Mouse (Mus musculus): ENCODE measurements around the gene Gm42420.

GRCm38 (mm10) chr6:39548030-39548429 lies 37.5 kb upstream of the Gm42420 start:
- TF ChIP-seq CTCF (IDR thresholded peaks at IDR 0.05; ENCODE audit: insufficient read depth, low read length) (no peak), POLR2A (IDR thresholded peaks at IDR 0.05; ENCODE audit: borderline replicate concordance, extremely low read depth, low read depth, low read length) (no peak)
